Mouse (Mus musculus) central nervous system, embryonic 11.5 days (tissue): Measurements from ENCODE around the gene Rem1. TPM values are rescaled to one million over a fixed set of nuclear protein-coding genes. Genes with fewer than 3 reads are reported as not detected.

Experiments used
- polyA plus RNA-seq: library from polyadenylated mRNA; depleted of rRNA; stranded (reverse); fragments of >200 nt; gene quantifications from 2 replicates; pipeline ENCODE4 v1.2.3, GENCODE M21; 2012; rRNA removed

Rem1 gene
- 0.23 and 1.1 TPM in 2 replicates for polyA plus RNA-seq

DNA sequence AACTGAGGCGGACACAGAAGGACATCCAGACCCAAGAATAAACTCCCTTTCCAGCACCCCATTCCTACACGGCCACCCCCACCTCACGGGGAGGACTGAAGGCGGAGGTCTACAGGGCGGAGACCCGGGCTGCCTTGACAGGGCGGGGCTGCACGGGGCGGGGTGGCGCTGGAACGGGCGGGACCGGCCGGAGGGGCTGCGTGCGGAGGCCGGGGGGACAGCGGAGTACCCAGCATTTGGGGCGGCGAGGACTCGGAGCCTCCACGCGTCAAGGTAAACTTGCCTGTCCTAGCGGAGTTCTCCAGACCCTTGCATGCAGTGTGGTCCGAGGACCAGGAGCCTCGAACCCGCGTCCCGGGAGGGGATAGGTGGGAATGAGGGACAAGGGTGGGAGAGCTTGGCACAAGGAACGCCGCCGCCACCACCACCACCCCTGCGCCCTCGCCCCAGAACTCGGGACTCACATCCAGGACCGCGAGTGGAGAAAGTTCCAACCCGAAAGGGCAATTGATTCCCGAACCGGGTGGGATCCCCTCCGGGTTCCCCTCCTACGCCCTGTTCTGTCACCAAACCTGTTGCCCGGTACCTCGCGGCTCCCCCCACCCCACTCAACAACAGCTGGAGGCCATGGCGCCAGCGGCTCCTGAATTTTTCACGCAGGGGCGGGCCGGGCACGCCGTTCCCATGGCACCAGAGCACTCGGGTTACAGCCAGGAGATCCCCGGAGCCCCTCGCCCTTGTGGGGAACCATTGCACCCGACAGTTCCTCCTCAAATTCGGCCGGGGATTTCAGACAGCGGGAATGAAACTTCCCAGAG, at the start of gene Rem1:
Gene Rem1 (plus strand): TSS at position 178 of the 818 bp plus-strand sequence.

DNA sequence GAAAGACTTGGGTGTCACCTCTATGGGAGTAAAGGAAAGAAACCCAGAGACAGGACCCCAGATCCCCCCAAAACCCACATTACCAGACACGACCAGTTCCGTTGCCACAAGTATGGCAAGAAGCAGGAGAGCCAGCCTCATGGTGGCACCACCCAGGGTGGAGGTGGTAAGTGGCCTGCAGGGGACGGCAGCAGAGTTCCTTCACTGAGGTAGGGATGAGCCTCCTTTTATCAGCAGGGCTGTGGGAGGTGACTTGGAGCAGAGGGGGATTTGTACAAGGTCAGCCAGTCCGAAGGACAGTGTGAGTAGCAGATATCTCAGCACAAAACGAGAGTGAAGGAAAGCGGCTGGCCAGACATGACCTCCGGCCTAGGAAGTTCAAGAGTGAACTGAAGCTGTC, 46.6 kb upstream of the Rem1 start, which contains the start of gene Defb19:
Gene Defb19 (minus strand): TSS at position 206 of the 400 bp plus-strand sequence.

DNA sequence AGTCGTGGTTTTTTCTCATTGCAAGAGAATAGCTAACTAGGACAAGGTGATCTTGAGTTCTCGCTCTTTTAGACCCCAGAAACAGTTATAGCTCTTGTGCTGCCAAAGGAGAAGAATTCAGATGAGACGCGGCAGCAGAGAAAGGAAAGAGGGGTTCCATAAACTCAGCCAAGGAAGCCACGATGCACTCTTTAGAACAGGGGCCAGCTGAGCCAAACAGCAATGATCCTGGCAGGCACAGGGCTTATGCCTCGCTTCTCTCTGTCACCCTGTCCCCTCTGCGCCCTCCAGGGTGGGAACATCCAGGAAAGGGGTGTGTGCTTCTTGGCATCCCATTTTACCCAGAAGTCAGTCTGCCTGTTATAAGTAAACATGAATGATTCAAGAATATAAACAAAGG, 27.5 kb upstream of the Rem1 start, which contains the start of gene Defb45:
Gene Defb45 (minus strand): TSS at position 101 of the 400 bp plus-strand sequence.

DNA sequence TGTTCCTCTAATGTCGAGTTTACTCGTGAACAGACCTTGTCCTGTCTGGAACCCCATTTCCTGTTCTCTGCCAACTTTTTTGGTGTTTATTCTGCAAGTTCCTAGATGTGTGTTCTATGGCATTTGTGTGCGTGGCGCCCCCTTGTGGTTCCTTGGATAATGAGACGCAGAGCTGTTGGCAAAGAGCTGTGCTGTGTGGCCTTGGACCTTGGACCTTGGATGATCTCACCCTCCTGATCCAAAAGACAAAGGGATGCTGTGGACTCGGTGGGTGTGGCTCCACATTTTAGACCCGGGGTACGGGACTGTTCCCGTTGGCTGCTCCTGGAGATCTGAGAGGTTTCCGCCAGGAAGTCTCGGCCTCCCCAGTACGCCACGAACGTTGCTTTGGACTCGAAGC, 22.7 kb upstream of the Rem1 start, which contains the start of gene Defb36:
Gene Defb36 (plus strand): TSS at position 271 of the 400 bp plus-strand sequence.

DNA sequence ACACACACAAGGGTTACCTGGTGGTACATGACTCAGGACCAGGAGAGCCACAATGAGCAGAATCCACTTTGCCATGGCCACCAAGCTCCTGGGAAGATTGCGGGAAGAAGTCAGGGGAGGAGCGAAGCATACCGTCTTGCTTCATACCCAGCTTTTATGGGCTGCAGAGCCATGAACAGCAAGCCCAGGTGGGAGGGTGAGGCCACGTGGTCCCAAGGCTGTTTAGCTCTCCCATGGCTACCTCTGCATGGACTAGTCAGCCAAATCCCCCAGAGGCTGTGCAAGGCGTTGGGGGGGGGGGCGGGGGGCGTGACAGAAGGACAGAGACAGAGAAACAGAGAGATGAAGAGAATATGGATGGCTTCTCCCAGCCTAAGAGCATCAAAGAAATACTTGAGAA, 3.8 kb upstream of the Rem1 start, which contains the start of gene Defb25:
Gene Defb25 (minus strand): TSS at position 101 of the 400 bp plus-strand sequence.

DNA sequence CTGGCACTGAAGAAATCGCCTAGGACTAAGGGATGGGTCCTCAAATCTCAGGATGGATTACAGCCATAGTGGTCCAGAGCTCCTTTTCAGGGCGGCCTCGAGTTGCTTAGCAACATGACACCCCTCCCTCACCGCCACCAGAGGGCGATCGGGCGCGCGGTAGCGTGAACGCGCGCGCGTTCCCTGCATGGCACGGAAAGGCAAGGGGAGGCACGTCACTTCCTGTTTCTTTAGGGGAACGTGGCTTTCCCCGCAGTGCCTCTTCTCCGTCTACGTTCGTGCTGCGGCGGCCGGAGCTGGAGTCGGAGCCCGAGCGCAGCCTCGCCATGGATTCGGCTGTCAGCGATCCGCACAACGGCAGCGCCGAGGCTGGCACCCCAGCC, 42.5 kb downstream of the Rem1 start, which contains the start of gene H13:
Gene H13 (plus strand): TSS at position 206 of the 383 bp plus-strand sequence.

Other genes starting within 250 kb of the Rem1 start
- 51.5 and 69.9 TPM in 2 replicates for gene Sox12, start 228.9 kb upstream of the Rem1 start, polyA plus RNA-seq
- gene Zcchc3, start 211.9 kb upstream of the Rem1 start, polyA plus RNA-seq, result 42.1 and 60.6 TPM in 2 replicates
- gene 6820408C15Rik, start 211.4 kb upstream of the Rem1 start, polyA plus RNA-seq, result 1.0 and 1.4 TPM in 2 replicates
- not detected in 2 replicates for gene Defb23, start 162.3 kb upstream of the Rem1 start, polyA plus RNA-seq
- not detected in 2 replicates for gene Defb20, start 149.9 kb upstream of the Rem1 start, polyA plus RNA-seq
- gene Defb22, start 136.8 kb upstream of the Rem1 start, polyA plus RNA-seq, result not detected in 2 replicates
- gene Defb26, start 115.3 kb upstream of the Rem1 start, polyA plus RNA-seq, result not detected in 2 replicates
- gene Defb28, start 108.7 kb upstream of the Rem1 start, polyA plus RNA-seq, result not detected in 2 replicates
- gene Defb29, start 86.9 kb upstream of the Rem1 start, polyA plus RNA-seq, result not detected in 2 replicates
- gene Gm17416, start 57.6 kb upstream of the Rem1 start, polyA plus RNA-seq, result not detected in 2 replicates
- not detected in 2 replicates for gene Defb21, start 54.2 kb upstream of the Rem1 start, polyA plus RNA-seq
- gene Defb19, start 46.6 kb upstream of the Rem1 start, polyA plus RNA-seq, result not detected in 2 replicates
- not detected in 2 replicates for gene Defb45, start 27.6 kb upstream of the Rem1 start, polyA plus RNA-seq
- not detected in 2 replicates for gene Defb36, start 22.6 kb upstream of the Rem1 start, polyA plus RNA-seq
- 0.56 TPM in 1 of 2 replicates, not detected in the other for gene Defb25, start 3.9 kb upstream of the Rem1 start, polyA plus RNA-seq
- 99.6 and 122 TPM in 2 replicates for gene H13, start 42.5 kb downstream of the Rem1 start, polyA plus RNA-seq
- gene Mcts2, start 60.1 kb downstream of the Rem1 start, polyA plus RNA-seq, result 20.2 and 36.9 TPM in 2 replicates
- gene Id1, start 109.3 kb downstream of the Rem1 start, polyA plus RNA-seq, result 218 and 227 TPM in 2 replicates
- gene Cox4i2, start 127.2 kb downstream of the Rem1 start, polyA plus RNA-seq, result 5.5 and 5.7 TPM in 2 replicates
- 61.6 and 74.1 TPM in 2 replicates for gene Bcl2l1, start 204.8 kb downstream of the Rem1 start, polyA plus RNA-seq
- 95.0 and 124 TPM in 2 replicates for gene Tpx2, start 221.0 kb downstream of the Rem1 start, polyA plus RNA-seq